Mouse (Mus musculus): ENCODE data around the gene Spata25.
"Not testable (repeated sequence)": the region's sequence is repeated elsewhere in the genome, so short reads cannot be mapped to it uniquely, and the experiment has no call there.

The Spata25 gene

DNA sequence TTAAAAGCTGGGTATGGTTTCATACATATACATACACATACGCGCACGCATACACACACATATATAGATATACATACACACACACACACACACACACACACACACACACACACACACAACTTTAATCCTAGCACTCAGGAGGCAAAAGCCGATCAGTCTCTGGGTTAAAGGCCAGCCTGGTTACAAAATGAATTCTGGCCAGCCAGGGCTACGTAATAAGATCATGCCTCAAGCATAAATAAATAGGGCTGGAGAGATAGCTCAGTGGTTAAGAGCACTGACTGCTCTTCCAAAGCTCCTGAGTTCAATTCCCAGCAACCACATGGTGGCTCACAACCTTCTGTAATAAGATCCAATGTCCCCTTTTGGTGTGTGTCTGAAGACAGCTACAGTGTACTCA, 27.2 kb upstream of the Spata25 start:
- DNase-seq (ENCODE audit: low spot score in 2 of 2) = not testable (repeated sequence)

- no peak for DNase-seq (ENCODE audit: low spot score in 2 of 2)
These were observed 21.7 kb upstream of the Spata25 start for GRCm38 (mm10) chr2:164850061-164850460.

GRCm38 (mm10) chr2:164845782-164846181, 17.4 kb upstream of the Spata25 start:
- peak in 1 of 2 experiments; percentile 26 for DNase-seq (ENCODE audit: low spot score in 2 of 2)

- DNase-seq (ENCODE audit: low spot score in 2 of 2) = no peak
These were observed 6.8 kb upstream of the Spata25 start for GRCm38 (mm10) chr2:164835164-164835563.

DNA sequence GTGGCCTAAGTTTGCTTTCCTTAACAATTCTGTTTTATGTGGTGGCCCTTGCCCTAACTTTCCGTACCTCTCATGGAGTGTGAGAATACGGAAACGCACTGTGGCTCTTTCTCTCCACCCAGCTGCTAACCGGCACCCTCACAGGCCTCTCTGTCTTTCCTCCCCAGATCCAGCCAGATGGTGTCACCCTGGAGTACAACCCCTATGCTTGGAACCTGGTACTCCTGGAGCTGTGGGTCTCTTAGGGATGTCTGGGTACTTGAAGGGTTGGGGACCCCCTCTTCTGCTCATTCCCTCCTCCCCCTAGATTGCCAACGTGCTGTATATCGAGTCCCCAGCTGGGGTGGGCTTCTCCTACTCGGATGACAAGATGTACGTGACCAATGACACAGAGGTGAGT, 6.2 kb upstream of the Spata25 start:
- no peak for DNase-seq (ENCODE audit: low spot score in 2 of 2)

DNA sequence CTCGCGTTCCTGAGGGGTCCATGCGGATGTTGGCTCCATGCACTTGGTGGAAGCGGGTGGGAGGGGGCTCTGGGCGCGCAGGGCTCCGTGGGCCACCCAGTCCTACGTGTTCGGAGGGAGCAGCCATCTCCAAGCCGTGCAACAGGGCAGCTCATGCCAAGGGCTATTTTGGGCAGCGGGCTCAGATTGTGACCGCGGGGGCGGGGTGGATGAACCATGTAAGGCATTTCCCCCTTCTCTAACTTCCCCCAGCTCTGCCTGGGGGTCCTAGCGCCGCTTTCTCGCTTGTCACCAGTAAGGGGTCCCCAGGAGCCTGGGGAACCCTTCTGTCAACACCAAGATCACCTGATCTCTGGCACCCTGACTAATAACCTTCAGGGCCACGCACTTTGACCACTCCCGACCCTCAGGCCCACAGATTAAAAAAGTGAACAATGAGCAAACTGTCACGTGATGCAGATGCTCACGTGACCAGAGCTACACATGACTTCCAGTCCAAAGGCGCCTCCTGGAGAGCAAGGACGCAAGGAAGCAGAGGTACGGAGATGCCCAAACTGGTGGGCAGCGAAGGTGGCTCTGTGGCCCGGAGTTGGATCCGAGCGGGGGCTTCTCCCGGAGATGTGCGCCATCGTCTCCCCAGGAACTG, 5.1 kb upstream of the Spata25 start, which contains the start of gene Neurl2:
Gene Neurl2, minus strand, starts transcription at position 143 of the 646 bp plus-strand sequence.
- peak; percentile 52 to 71 for DNase-seq (ENCODE audit: low spot score in 2 of 2)

GRCm38 (mm10) chr2:164832748-164833301, 4.5 kb upstream of the Spata25 start, which contains the start of gene Ctsa:
TSS of gene Ctsa (plus strand) at chr2:164832873.
- peak; percentile 57 to 71 for DNase-seq (ENCODE audit: low spot score in 2 of 2)

DNA sequence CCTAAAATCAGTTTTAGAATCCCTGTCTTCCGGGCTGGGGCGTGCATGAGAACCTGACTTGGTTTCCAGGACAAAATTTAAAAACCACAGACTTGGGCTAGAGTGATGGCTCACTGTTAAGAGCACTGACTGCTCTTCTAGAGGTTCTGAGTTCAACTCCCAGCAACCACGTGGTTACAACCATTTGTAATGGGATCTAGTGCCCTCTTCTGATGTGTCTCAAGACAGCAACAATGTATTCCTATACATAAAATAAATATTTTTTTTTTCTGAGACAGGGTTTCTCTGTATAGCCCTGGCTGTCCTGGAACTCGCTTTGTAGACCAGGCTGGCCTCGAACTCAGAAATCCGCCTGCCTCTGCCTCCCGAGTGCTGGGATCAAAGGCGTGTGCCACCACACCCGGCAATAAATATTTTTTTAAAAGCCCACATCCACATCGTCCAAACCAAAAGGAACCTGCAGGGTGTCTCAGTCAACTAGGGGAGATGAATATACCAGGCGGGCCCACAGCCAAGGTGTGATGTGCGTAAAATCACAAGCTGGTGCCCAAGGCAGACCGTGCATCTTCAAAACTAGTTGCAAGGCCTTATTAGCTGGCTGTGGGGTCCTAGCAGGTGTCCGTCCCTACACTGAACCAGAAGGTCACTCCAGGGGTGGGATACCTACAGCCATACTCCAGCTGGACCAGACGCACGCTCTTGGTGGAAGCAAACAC, 3.9 kb upstream of the Spata25 start:
- DNase-seq (ENCODE audit: low spot score in 2 of 2) = no peak

- no peak for DNase-seq (ENCODE audit: low spot score in 2 of 2)
These were observed 2.7 kb upstream of the Spata25 start for GRCm38 (mm10) chr2:164831029-164831428.

GRCm38 (mm10) chr2:164829090-164829489, 753 bp upstream of the Spata25 start:
- DNase-seq (ENCODE audit: low spot score in 2 of 2) = no peak

DNA sequence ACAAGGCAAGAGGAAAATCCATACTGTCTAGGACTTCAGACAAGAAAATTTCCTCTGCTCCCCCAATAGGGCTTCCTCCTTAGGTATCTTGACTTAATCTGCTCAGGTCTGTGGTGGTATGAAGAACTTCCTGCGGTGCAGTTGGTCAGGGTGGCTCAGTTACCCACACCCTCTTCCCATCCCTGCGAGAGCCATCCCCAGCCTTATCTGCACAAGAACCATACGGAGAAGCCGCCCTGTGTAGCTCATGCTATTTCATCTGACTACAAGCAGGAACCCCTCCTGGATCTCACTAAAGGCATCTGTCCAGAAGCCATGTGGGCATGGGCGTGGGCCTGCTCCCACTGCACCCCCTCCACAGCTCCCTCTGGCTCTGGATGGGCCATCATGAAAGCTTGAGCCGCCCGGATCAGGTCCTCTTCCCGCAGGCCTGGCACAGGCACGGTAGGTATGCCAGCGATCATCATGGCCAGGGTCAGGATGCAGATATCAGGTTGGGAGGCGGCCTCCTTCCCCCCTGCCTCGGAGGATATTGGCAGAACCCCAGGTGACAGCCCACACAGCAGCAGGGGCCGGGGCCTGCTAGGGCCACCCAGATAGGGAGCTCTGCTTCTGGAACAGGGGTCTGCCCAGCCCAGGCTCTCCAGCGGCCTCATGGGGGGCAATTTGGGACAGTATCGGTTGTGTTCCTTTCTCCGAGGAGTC, 1.0 kb downstream of the Spata25 start:
- no peak for DNase-seq (ENCODE audit: low spot score in 2 of 2)

- DNase-seq (ENCODE audit: low spot score in 2 of 2) = no peak
These were observed 2.8 kb downstream of the Spata25 start for GRCm38 (mm10) chr2:164825521-164825920.

- no peak for DNase-seq (ENCODE audit: low spot score in 2 of 2)
These were observed 4.4 kb downstream of the Spata25 start for GRCm38 (mm10) chr2:164823969-164824368.

- DNase-seq (ENCODE audit: low spot score in 2 of 2) = no peak
These were observed 5.2 kb downstream of the Spata25 start for GRCm38 (mm10) chr2:164823181-164823585.

DNA sequence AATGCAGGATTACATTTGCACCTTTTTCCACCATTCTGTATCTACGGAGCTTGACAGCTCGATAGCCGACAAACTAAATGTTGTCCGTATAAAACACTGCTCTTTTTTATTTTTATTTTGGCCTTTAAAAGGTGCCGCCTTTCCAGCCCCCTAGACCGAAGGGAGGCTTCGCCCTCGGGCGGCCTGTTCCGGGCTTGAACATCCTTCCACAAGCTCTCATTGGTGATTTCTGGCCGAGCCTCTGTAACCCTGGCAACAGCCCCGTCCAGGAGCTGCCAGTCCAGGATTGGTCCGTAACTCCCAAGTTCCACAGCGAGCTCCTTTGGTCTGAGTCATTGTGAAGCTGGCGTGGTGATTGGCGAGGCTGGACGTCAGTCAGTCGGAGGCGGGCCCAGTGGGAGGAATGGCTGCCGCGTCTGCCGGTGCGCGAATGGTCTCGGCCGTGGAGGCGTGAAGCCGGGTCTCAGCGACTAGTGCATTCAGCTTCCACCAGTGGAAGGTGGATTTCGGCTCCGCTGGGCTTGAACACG, 5.6 kb downstream of the Spata25 start, which contains the start of gene Zswim1:
Gene Zswim1, plus strand, starts transcription at position 51 of the 530 bp plus-strand sequence.
- peak; percentile 100 for DNase-seq (ENCODE audit: low spot score in 2 of 2)

DNA sequence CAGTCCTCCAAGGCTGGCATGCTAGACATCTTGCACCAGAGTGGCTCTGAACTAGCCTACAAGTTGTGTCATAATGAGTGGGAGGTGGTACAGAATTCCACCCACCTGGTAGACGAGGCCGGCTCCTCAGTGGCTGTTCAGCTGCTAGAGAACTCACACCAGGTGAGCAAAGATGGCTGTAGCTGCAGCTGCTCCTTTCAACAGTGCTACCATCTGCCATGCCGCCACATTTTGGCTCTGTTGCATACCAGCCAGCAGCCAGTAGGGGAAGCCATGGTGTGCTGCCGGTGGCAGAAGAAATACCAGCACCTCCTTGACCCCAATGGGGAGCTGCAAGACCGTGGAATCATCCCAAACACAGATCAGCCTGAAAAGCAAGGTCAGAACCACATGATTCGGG, 7.3 kb downstream of the Spata25 start:
- DNase-seq (ENCODE audit: low spot score in 2 of 2) = no peak

DNA sequence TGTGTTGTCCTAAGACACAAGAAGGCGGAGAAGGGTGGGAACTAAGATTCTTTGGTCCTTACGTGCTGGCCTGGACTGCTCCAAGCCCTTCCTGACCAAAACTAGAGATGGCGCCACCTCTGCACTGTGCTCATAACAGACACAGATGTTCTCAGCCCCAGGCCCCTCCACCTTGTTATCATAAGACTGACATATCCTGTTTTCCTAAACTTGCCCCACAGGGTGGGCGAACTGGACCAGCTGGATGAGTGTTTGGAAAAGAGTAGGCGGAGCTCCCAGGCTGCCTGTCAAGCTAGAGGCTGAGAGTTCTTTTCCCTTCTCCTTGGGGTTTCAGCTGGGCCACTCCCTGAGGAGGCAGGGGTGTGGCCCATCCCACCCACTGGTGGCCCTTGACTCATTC, 10.6 kb downstream of the Spata25 start:
- no peak for DNase-seq (ENCODE audit: low spot score in 2 of 2)

DNA sequence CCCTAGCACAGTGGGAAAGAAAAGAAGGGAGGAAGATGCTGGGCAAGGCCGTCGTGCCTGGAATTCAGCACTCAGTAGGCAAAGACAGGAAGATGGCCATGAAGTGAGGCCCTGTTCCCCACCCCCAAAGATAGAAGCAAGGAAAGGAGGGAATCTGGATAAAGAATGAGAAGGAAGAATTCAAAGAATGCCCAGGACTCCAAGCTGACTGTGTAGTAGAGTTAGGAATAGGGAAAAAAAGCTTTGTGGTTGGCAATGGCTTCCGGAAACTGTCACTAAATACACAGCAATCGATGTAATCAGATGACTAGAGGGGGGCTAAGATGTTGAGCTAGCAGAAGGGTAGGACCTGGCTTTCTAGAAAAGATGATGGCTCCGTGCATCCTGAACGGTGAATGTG, 11.1 kb downstream of the Spata25 start:
- DNase-seq (ENCODE audit: low spot score in 2 of 2) = no peak

GRCm38 (mm10) chr2:164815821-164816220, 12.5 kb downstream of the Spata25 start:
- DNase-seq (ENCODE audit: low spot score in 2 of 2) = no peak

DNA sequence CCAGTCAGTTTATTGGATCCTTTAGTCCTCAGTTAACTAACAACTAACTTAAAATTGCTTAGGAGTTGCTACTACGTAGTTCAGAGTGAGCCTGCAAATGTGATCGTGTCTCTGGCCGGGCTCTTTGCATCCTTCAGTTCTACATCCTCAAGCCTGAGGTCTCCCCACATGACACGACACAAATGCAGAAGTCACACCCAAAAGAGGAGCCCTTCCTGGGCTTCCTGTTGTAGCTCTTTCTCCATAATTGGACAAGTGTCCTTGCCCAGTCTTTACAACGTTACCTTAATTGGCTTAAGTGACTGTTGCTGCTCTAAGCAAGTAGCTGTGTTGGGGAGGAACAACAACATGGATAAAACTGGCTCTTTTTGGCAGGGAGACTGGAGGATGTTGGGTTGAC, 13.0 kb downstream of the Spata25 start:
- no peak for DNase-seq (ENCODE audit: low spot score in 2 of 2)

GRCm38 (mm10) chr2:164813557-164813956, 14.8 kb downstream of the Spata25 start:
- DNase-seq (ENCODE audit: low spot score in 2 of 2) = no peak

- no peak for DNase-seq (ENCODE audit: low spot score in 2 of 2)
These were observed 21.7 kb downstream of the Spata25 start for GRCm38 (mm10) chr2:164806614-164807013.

All from spleen, postnatal 14 days (tissue).